Mouse (Mus musculus) frontal cortex, adult (tissue): Measurements from ENCODE around the gene Spag7.

Source experiments
- ATAC-seq: cut with Nextera tagmentation; 2 replicates; pipeline ENCODE4 v1.9.2; 2017; ENCODE audit warnings: mild to moderate bottlenecking, moderate library complexity, mixed read lengths; ENCODE audit not compliant: low TSS enrichment

The Spag7 gene

GRCm38 (mm10) chr11:70645461-70646258 is 23.6 kb downstream of the Spag7 start:
- no peak for ATAC-seq

- no peak for ATAC-seq
Measured at GRCm38 (mm10) chr11:70644564-70645103, 24.6 kb downstream of the Spag7 start.

GRCm38 (mm10) chr11:70643051-70643450 is 26.2 kb downstream of the Spag7 start:
- no peak for ATAC-seq

- no peak for ATAC-seq
Measured at GRCm38 (mm10) chr11:70641241-70641640, 28.0 kb downstream of the Spag7 start.

- ATAC-seq, result no peak
Measured at GRCm38 (mm10) chr11:70639976-70640375, 29.2 kb downstream of the Spag7 start.

- ATAC-seq, result no peak
Measured at GRCm38 (mm10) chr11:70638714-70639278, 30.4 kb downstream of the Spag7 start, which contains the start of gene Gp1ba. Gene Gp1ba (plus strand): TSS chr11:70639122.

GRCm38 (mm10) chr11:70638293-70638692 is 30.9 kb downstream of the Spag7 start:
- no peak for ATAC-seq

- ATAC-seq, result no peak
Measured at GRCm38 (mm10) chr11:70637764-70638163, 31.5 kb downstream of the Spag7 start.

GRCm38 (mm10) chr11:70635601-70636000 is 33.6 kb downstream of the Spag7 start:
- ATAC-seq, result no peak

GRCm38 (mm10) chr11:70630129-70630528 is 39.1 kb downstream of the Spag7 start:
- ATAC-seq, result no peak

- no peak for ATAC-seq
Measured at GRCm38 (mm10) chr11:70629557-70629956, 39.7 kb downstream of the Spag7 start.

GRCm38 (mm10) chr11:70628431-70628830 is 40.8 kb downstream of the Spag7 start:
- no peak for ATAC-seq

GRCm38 (mm10) chr11:70626877-70627276 is 42.3 kb downstream of the Spag7 start:
- no peak for ATAC-seq

GRCm38 (mm10) chr11:70625473-70625872 is 43.7 kb downstream of the Spag7 start:
- no peak for ATAC-seq

- no peak for ATAC-seq
Measured at GRCm38 (mm10) chr11:70623053-70623742, 46.0 kb downstream of the Spag7 start.

- no peak for ATAC-seq
Measured at GRCm38 (mm10) chr11:70621972-70622814, 47.0 kb downstream of the Spag7 start.

GRCm38 (mm10) chr11:70619101-70619500 is 50.1 kb downstream of the Spag7 start, which contains the start of gene Chrne:
Gene Chrne (minus strand): TSS chr11:70619216.
- ATAC-seq, result no peak

GRCm38 (mm10) chr11:70615516-70616093 is 53.6 kb downstream of the Spag7 start, which contains the start of gene 4930544D05Rik:
Gene 4930544D05Rik (plus strand): TSS chr11:70615848.
- ATAC-seq, result no peak

GRCm38 (mm10) chr11:70615074-70615473 is 54.1 kb downstream of the Spag7 start:
- ATAC-seq, result peak; percentile 70; the same call in 1 of the 2 replicates
